Mouse (Mus musculus) limb, embryonic 10.5 days (tissue): ENCODE data around the gene Gpx4. TPM values are rescaled to one million over a fixed set of nuclear protein-coding genes. Genes with fewer than 3 reads are reported as not detected.

Experiments used
- DNase-seq: peaks from one replicate; pipeline ENCODE4 v3.0.0-alpha.2; 2017; ENCODE audit warnings: low spot score
- H3K27ac ChIP-seq: fragments of 300-500 bp; sonication (generic); 2 replicates; pipeline ENCODE4 v1.5.1; 2016; ENCODE audit warnings: mild to moderate bottlenecking
- H3K27me3 ChIP-seq: fragments of 300-500 bp; sonication (generic); 2 replicates; pipeline ENCODE4 v1.6.1; 2016; ENCODE audit warnings: low read depth, mild to moderate bottlenecking; ENCODE audit not compliant: poor library complexity, severe bottlenecking
- H3K36me3 ChIP-seq: fragments of 300-500 bp; sonication (generic); 2 replicates; pipeline ENCODE4 v1.6.1; 2016; ENCODE audit warnings: mild to moderate bottlenecking, moderate library complexity
- H3K4me1 ChIP-seq: fragments of 300-500 bp; sonication (generic); 2 replicates; pipeline ENCODE4 v1.6.1; 2016
- H3K4me3 ChIP-seq: fragments of 300-500 bp; sonication (generic); 2 replicates; pipeline ENCODE4 v1.5.1; 2016; ENCODE audit warnings: mild to moderate bottlenecking, moderate library complexity
- H3K9me3 ChIP-seq: fragments of 300-500 bp; sonication (generic); replicated peaks from 2 replicates; pipeline ENCODE4 v1.6.1; 2016; ENCODE audit warnings: mild to moderate bottlenecking
- WGBS: fragments of 180-500 bp; shearing (Covaris S2); methylation state at CpG from one replicate; pipeline ENCODE4 v1.1.7; 2016; 5-methylcytosine and 5-hydroxymethylcytosine counted together
- polyA plus RNA-seq: library from polyadenylated mRNA; unstranded; fragments of >200 nt; fragmentation: Nextera tagmentation; extraction: Ambion mirVana; gene quantifications from 2 replicates; pipeline ENCODE4 v1.2.1, GENCODE M21; 2016

Gene Gpx4
- polyA plus RNA-seq, 1 experiment from 2014 or later = 589 TPM

GRCm38 (mm10) chr10:80025463-80025862, 21.5 kb upstream of the Gpx4 start:
- Histone ChIP-seq H3K27me3 (no peaks in the 10 kb centered on the region), H3K4me3 (0 out of 2 replicates have a peak overlapping the region, but pooled peaks have one; percentile 6), H3K4me1 (peaks cover 28% of the 10 kb centered on the region), H3K9me3 (no peaks in the 10 kb centered on the region), H3K36me3 (peaks cover 84% of the 10 kb centered on the region), H3K27ac (no peak overlapping the region)
- DNase-seq = no peak
- WGBS = 74% methylated on average over 10 of the region's 10 CpGs

GRCm38 (mm10) chr10:80025889-80026288, 21.1 kb upstream of the Gpx4 start:
- DNase-seq = no peak
- H3K36me3 ChIP-seq = peaks cover 88% of the 10 kb centered on the region
- WGBS = 59% methylated on average over 12 of the region's 12 CpGs

DNA sequence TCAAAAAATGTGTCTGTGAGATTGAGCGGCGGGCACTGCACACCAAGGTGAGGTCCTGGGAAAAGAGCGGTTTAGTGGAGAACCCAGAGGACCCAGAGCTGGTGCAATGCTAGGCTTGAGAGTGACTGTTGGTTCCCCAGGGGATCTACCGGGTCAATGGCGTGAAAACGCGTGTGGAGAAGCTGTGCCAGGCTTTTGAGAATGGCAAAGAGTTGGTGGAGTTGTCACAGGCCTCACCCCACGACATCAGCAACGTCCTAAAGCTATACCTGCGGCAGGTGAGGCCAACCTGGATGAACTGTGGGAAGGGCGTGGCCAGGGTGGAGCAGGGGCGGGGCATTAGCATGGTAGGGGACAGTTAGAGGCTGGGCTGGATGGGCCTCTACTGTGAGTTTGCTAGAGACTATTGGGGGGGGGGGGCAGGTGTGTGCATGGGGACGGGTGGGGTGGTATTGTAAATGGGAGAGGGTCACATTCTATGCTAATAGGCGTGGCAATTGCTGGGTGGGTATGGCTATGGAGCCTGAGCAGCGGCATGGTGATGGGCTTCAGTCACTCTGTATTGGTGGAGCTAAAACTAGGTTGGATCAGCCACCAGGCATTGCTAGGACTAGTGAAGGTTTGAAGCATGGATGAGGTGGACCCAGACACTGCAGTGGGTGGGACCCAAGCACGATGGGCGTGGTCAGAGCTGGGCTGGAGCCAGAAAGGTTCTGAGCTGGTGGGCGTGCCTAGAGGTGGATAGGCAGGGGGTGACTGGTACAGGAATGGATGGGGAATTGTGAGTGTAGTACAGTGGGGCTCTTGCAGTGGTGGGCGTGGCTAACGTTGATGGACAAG, 19.1 kb upstream of the Gpx4 start:
- peaks cover 21% of the 10 kb centered on the region for H3K4me1 ChIP-seq
- H3K4me3 ChIP-seq = no peak overlapping the region
- WGBS = 79% methylated on average over 20 of the region's 20 CpGs
- no peaks in the 10 kb centered on the region for H3K9me3 ChIP-seq
- no peak overlapping the region for H3K27ac ChIP-seq
- no peaks in the 10 kb centered on the region for H3K27me3 ChIP-seq
- H3K36me3 ChIP-seq = peaks cover 76% of the 10 kb centered on the region
- no peak for DNase-seq

More at GRCm38 (mm10) chr10:80025889-80026288, 21.1 kb upstream of the Gpx4 start:
- Histone ChIP-seq H3K9me3 (no peaks in the 10 kb centered on the region), H3K4me3 (no peak overlapping the region), H3K27ac (no peak overlapping the region), H3K4me1 (peaks cover 24% of the 10 kb centered on the region), H3K27me3 (no peaks in the 10 kb centered on the region)

- Histone ChIP-seq H3K36me3 (peaks cover 73% of the 10 kb centered on the region), H3K4me1 (peaks cover 21% of the 10 kb centered on the region), H3K27me3 (no peaks in the 10 kb centered on the region), H3K4me3 (no peak overlapping the region), H3K27ac (no peak overlapping the region), H3K9me3 (no peaks in the 10 kb centered on the region)
- 95% methylated on average over 13 of the region's 13 CpGs for WGBS
- DNase-seq = no peak
Observed at GRCm38 (mm10) chr10:80028521-80028846, 18.5 kb upstream of the Gpx4 start.

- Histone ChIP-seq H3K36me3 (peaks cover 77% of the 10 kb centered on the region), H3K27ac (no peak overlapping the region), H3K27me3 (no peaks in the 10 kb centered on the region), H3K4me3 (no peak overlapping the region), H3K4me1 (peaks cover 18% of the 10 kb centered on the region), H3K9me3 (no peaks in the 10 kb centered on the region)
- 94% methylated on average over 9 of the region's 9 CpGs for WGBS
- DNase-seq = no peak
Observed at GRCm38 (mm10) chr10:80030191-80030590, 16.8 kb upstream of the Gpx4 start.

GRCm38 (mm10) chr10:80030736-80031135, 16.2 kb upstream of the Gpx4 start:
- Histone ChIP-seq H3K27ac (no peak overlapping the region), H3K9me3 (no peaks in the 10 kb centered on the region), H3K27me3 (no peaks in the 10 kb centered on the region), H3K36me3 (peaks cover 79% of the 10 kb centered on the region), H3K4me3 (no peak overlapping the region), H3K4me1 (peaks cover 12% of the 10 kb centered on the region)
- 88% methylated on average over 17 of the region's 17 CpGs for WGBS
- no peak for DNase-seq

DNA sequence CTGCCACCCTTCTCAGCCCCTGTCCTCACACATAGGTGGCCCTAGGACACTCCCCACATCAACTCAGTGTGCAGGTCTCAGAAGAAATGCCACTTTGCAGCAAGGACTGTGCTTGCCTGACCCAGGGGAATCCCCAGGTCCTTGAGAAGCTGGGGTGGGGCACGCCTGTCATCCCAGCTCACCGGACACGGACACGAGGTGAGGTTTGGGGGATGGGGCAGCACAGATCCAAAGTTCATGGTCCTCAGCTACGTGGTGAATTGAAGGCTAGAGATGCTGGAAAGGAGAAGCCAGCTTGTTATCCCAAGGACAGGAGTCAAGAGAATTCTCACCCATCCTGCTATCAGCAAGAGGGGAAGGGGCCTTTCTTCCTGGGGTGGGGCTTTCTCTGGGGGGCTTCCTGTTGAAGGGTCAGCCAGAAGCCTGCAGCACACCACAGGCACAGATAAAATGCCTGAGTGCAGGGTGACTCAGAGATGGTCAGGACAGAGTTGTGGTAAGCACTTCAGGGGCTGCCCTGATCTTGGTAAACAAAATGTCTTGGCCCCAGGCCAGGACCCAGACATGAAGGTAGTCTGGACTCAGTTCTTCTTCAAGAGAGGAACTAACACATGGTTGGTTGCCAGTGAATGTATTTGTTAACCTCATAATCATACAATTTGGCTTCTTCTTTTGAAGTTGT, 14.0 kb upstream of the Gpx4 start:
- Histone ChIP-seq H3K4me3 (no peak overlapping the region), H3K27me3 (no peaks in the 10 kb centered on the region), H3K9me3 (no peaks in the 10 kb centered on the region), H3K4me1 (peaks cover 8% of the 10 kb centered on the region), H3K27ac (no peak overlapping the region), H3K36me3 (peaks cover 79% of the 10 kb centered on the region)
- WGBS = 80% methylated on average over 5 of the region's 5 CpGs
- no peak for DNase-seq

DNA sequence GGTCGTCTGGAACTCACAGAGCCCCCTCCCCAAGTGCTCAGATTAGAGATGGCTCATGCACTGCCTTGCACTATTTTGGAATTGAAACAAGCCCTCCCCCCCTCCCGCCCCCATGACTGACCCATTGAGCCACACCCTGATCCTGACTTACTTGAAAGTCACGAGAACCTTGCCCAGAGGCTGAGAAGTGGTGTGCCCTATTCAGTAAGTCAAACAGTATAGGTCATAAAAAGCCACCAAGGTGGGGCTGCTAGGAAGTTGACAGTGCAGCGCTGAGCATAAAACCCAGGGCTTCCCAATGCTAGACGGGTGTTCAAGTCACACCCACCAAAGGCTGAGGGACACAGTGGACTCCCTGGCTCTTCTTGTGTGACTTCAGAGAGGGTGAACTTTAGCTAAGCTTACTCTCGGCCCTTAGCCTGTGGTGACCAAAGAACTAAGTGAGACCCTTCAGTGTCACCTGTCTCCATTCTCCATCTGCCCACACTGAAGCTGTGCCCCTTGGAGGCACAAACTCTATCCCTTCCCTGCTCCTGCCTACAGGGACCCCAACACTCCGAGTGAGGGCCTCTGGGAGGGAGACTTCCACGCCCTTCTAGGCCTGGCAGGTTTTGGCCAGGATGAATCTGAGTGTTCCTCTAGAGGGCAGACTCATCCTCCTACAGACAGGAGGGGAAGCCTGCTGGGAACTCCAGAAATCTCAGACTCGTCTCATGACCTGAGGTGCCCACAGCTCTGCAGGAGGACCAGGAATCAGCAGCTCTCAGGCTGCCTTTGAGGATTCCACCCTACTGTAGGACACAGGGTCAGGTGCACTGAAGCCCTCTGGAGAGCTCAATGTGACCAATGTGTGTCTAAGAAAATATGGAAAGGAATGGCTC, 13.2 kb upstream of the Gpx4 start:
- H3K9me3 ChIP-seq = no peaks in the 10 kb centered on the region
- peak overlapping the region; percentile 25; the same call in 1 of the 2 replicates for H3K27ac ChIP-seq
- no peak for DNase-seq
- peaks cover 16% of the 10 kb centered on the region for H3K4me1 ChIP-seq
- H3K27me3 ChIP-seq = no peaks in the 10 kb centered on the region
- WGBS = 46% methylated on average over 9 of the region's 9 CpGs
- peaks cover 77% of the 10 kb centered on the region for H3K36me3 ChIP-seq
- no peak overlapping the region for H3K4me3 ChIP-seq

DNA sequence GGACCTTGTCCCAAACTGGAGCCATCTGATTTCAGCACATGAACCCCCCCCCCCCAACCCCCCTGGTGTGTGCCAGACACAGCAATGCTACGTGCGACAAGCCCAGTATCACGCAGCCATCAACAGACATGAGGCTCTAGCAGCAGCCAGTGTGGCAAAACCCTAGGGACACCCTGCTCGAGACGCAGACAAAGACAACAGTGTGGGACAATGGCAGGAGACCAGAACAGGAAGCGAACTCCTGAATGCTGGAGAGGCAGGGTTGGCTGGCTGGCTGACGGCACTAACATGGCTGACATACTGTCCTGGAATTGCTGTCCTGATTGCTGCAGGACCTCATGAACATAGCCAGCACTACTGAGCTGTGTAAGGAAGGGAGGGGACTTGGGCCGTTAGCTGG, 11.8 kb upstream of the Gpx4 start:
- DNase-seq = no peak
- H3K9me3 ChIP-seq = no peaks in the 10 kb centered on the region
- H3K27me3 ChIP-seq = no peaks in the 10 kb centered on the region
- 91% methylated on average over 8 of the region's 8 CpGs for WGBS
- 0 out of 2 replicates have a peak overlapping the region, but pooled peaks have one; percentile 2 for H3K27ac ChIP-seq
- peaks cover 27% of the 10 kb centered on the region for H3K4me1 ChIP-seq
- H3K36me3 ChIP-seq = peaks cover 64% of the 10 kb centered on the region
- no peak overlapping the region for H3K4me3 ChIP-seq

DNA sequence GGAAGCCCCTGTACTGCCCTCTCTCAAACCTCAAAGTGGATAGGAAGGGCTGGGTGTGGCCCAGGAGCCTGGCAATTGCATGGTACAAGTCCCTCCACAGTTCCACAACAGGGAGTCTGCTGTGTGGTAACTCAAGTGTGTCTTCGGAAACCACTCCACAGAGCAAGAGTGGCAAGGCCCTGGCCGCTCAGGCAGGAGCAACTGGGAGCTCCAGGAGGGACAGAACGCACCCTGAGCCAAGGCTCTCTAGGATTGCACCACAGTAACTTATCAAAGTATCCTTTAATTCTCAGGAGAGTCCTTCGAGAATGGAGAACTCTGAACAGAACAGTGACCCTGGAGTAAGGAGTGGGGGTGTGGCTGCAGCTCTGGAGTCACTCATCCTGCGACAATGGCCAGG, 11.3 kb upstream of the Gpx4 start:
- Histone ChIP-seq H3K27me3 (no peaks in the 10 kb centered on the region), H3K4me1 (peaks cover 27% of the 10 kb centered on the region), H3K4me3 (no peak overlapping the region), H3K36me3 (peaks cover 58% of the 10 kb centered on the region), H3K27ac (peak overlapping the region; percentile 19; the same call in 1 of the 2 replicates), H3K9me3 (no peaks in the 10 kb centered on the region)
- 95% methylated on average over 5 of the region's 5 CpGs for WGBS
- DNase-seq = no peak

DNA sequence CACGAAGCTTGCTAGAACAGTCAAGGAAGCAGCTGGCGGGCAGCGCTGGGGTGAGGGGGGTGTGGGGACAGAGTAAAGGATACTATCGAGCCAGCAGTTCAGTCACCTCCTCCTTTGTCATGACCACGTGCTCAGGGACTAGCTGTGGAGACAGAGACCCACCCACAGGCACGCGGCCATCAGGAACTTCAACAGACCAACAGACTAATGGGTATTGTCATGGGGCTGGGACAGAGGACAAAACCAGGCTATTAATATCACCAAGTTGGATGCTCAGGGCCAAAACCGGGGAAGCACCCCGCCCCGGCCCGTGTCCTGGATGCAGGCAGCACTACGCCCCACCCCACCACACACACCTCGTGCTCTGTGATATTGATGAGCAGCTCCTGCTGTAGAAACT, 10.1 kb upstream of the Gpx4 start:
- no peaks in the 10 kb centered on the region for H3K27me3 ChIP-seq
- 95% methylated on average over 13 of the region's 13 CpGs for WGBS
- no peak overlapping the region for H3K27ac ChIP-seq
- H3K4me3 ChIP-seq = peak overlapping the region; percentile 90; the same call in 1 of the 2 replicates
- peaks cover 27% of the 10 kb centered on the region for H3K4me1 ChIP-seq
- no peak for DNase-seq
- H3K9me3 ChIP-seq = no peaks in the 10 kb centered on the region
- H3K36me3 ChIP-seq = peaks cover 48% of the 10 kb centered on the region

- peaks cover 24% of the 10 kb centered on the region for H3K4me1 ChIP-seq
- H3K4me3 ChIP-seq = peak within 1 kb of the TSS; percentile 90
- DNase-seq = peak; percentile 99
- H3K9me3 ChIP-seq = no peaks in the 10 kb centered on the region
- peaks cover 40% of the 10 kb centered on the region for H3K36me3 ChIP-seq
- H3K27me3 ChIP-seq = no peaks in the 10 kb centered on the region
- H3K27ac ChIP-seq = peak within 1 kb of the TSS; percentile 85
- under 1% methylated on average over 40 of the region's 40 CpGs for WGBS
Observed at GRCm38 (mm10) chr10:80039559-80039979, 7.4 kb upstream of the Gpx4 start, which contains the start of gene Polr2e. Gene Polr2e, minus strand, starts transcription at chr10:80039795.
